Mouse (Mus musculus) testis, postnatal 10 days (tissue): ENCODE results near the gene Maf.

ENCODE experiments used
- DNase-seq: peaks from one replicate; pipeline ENCODE4 v3.0.0; 2021; ENCODE audit warnings: low spot score

Maf gene

DNA sequence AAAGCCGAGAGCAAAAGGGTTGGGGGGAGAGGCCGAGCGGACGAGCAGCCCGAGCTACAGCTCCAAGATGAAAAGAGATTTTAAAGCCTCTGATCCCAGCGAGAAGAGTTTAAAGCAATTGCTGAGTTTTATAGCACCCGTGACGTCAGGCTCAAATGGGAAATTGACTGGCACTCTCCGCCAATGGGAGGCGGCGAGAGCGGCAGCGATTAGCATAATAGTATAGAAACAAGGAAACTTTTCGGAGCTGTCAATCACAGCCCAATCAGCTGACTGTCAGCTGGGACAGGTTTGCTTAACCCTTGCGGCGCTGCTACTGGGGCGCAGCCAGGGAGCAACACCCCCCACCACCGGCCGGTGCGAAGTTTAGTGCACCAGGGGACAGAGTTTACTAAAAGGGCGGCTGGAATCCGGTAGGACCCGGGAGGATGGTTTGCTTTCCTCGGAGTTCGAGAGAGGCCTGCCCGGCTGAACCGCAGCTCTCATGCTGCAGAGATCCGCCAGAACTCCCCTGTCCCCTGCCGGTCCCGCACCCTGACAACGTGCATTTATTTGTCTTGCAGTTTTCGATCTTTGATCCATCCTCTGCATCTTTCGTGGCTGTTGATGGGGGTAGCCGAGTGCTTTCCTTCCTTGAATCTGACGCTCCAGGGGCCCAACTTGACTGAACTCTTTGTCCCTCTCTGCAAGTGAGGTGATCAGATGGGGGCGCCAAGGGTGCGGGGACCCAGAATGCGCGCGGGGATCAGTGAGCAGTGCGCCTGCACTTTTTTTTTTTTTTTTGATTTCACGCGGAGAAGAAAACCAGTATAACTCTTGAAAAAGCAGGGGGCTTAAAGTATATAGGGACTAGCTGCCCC, at the start of gene Maf:
Gene Maf, minus strand, starts transcription at position 64 of the 860 bp plus-strand sequence.
- peak; percentile 82 for DNase-seq

DNA sequence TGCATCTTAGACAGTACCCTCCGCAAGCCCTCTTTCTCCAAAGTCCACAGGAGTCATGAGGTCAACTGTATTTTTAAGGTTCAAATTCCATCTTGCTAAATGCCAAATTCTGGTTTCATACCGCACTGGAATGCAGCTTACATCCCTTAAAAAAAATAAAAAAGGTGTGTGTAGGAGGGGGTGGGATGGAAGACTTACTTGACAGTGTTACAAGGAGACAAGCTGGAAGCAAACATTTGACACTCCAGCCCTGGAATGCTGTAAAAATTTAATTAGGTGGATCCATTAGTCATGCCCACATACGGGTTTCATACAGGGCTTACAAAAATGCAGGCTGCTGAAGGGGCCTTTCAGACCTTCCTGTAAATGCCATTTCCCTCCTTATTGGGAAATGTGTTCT, 49.4 kb upstream of the Maf start:
- no peak for DNase-seq

DNA sequence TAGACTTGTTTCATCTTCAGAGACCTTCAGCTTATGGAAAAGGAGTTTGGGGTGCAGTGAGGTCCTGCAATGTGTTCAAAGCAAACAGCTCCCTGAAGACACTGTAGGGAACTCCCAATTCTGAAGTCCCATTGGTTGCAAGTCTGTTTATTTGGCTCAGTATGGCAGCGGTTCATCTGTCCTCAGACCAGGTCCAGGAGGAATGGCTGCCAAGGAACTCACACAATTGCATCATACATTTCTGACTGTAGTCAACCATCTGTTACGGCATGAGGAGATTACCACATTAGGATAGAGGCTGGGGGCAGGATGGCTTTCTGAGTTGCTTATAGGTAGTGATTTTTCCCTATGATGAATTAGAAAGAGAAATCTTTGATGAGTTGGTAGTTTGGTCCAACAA, 48.4 kb upstream of the Maf start:
- DNase-seq: no peak

GRCm38 (mm10) chr8:115754694-115755093, 47.1 kb upstream of the Maf start:
- no peak for DNase-seq

DNA sequence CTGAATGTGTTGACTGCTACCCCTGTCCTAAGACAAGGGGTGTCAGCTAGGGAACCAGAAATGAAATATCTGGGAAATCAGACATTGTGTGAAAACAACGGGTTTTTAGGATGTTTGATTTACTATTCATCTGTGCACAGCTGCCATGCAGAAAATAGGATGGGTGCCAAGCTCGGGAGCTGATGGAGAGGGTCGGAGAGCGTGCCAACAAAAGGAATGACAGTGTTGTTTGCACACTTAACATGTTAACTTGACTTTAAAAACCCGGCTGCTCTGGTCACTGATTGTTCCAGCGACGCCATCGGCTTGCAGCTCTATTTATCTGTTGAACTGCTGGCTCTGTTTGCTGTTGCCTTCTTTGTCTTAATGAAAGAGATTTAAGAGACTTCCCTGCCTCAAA, 46.2 kb upstream of the Maf start:
- DNase-seq: no peak

DNA sequence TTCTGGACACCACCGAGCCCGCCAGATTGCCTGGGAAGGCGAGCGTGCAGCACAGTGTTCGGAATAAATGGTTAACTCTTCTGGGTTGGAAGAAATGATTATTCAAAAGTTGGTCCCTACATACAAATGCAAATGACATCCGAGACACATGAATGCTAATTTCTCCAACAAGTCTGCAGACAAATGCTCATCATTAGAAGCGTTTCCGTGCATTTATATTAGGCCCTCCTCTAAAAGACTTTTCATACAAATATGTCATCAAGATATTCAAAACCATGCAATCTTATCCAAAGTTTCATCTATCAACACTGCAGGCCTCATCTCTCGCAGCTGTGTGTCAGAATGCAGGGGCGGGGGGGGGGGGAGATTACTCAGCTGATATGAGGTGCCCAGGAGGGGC, 39.8 kb upstream of the Maf start:
- DNase-seq: no peak

DNA sequence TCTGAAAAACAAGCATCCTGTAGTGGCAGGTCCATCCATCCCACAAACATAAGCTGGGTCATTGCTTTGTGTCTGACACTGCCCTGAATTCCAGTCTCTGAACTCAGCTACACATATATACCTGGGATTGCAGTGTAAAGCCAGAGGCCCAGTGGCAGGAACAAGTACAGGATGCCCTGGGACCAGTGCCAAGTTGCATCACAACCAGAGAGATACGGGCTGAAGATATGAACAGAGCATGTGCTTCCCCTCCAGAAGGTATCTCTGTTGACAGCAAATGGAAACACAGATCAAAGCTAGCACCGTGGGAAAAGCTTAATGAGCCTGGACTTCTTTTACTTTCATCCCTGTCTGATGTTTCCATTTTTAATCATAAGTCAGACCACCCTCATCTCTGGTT, 38.1 kb upstream of the Maf start:
- DNase-seq: peak; percentile 43

GRCm38 (mm10) chr8:115743441-115743840, 35.8 kb upstream of the Maf start:
- no peak for DNase-seq

DNA sequence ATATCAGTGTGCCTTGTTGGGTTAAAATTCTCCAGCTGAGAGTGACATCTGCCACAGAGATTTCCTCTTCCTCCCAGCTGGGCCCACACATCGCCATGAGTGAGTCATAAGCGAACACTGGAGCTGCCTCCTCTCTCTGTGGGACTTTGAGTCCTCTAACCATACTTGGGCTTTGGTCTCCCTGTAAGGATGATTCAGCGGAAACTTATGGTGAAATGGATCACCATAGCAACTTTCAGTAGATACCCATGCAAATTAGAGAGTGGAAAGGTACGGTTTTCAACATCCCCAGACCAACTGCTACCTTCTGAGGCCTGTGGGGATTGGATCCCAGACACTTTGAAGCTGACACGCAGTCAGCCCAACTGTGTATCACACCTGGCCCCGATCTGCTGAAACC, 35.1 kb upstream of the Maf start:
- no peak for DNase-seq

DNA sequence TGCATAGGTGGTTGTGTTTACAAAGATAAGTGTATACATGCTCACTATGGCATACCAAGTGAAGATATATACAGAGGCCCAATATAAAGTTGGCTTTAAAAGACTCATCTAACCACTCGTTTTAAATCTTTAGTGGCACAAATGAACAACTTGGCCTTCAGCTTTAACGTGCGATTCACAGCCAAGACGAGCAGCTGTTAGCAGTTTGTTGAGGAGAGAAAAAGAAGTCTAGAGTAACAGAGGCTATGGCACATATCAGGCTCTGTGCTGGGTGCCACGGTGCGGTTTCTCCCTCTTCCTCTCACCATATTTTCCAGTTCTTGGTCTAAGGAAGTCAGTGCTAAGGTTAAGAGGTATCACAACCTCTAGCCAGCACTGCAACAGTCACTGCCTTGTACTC, 34.4 kb upstream of the Maf start:
- DNase-seq: no peak

GRCm38 (mm10) chr8:115739756-115740155, 32.2 kb upstream of the Maf start:
- no peak for DNase-seq

GRCm38 (mm10) chr8:115732401-115732800, 24.8 kb upstream of the Maf start:
- DNase-seq: no peak

GRCm38 (mm10) chr8:115726807-115727206, 19.2 kb upstream of the Maf start:
- DNase-seq: peak; percentile 12

DNA sequence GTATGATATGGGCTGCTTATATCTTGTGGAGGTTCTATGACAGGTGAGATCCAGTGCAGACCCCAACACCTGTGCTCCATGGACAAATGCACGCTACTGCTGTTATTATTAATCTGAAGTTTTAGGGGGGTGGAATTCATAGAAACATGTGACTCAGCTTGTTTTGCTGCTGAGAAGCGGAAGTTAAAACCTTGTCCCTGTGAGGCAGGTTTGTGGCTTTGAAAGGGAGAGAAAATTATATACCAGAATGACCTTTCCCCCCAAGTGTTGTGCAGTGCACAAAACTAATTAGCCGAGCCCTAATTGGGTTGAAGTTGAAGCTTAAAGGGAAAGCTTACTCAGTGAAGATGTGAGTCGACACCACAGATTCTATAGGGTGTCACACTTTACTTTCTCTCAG, 18.6 kb upstream of the Maf start:
- DNase-seq: no peak

DNA sequence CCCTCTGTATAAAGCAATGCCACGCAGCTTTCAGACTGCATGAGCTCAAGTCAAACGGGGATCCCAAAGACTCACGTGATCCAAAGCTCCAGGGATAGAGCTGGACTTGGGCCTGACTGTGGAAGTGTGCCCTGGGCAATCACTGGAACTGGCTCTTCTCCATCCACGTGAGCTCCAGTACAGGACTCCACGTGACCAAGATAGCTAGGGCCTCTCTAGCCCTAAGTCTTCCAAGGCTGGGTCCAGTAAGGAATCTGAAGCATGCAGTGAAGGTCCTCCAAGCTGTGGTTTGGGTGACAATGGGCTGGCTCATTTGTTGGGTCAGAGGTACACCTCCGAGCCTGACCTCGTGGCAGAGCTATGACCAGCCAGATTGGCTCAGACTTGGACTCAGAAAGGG, 11.5 kb upstream of the Maf start:
- DNase-seq: peak; percentile 43

GRCm38 (mm10) chr8:115718621-115719020, 11.0 kb upstream of the Maf start:
- no peak for DNase-seq

DNA sequence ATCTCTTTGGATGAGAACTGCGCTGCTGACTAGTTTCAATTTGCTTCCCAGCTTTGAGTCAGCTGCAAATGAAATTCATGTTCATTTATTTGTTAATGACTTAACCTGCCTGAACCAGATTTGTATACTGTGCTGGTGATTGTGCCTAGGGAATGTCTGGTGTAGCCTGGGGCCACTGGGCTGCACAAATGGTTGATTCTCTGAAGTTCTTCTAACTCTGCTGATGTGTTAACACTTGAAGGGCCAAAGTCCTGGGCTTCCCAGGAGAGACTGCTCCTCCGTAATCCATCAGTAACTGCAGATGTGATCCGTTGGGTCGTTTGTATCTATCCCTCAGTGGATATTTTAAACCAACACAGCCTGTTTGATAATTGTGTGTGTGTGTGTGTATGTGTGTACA, 7.7 kb upstream of the Maf start:
- peak; percentile 12 for DNase-seq

DNA sequence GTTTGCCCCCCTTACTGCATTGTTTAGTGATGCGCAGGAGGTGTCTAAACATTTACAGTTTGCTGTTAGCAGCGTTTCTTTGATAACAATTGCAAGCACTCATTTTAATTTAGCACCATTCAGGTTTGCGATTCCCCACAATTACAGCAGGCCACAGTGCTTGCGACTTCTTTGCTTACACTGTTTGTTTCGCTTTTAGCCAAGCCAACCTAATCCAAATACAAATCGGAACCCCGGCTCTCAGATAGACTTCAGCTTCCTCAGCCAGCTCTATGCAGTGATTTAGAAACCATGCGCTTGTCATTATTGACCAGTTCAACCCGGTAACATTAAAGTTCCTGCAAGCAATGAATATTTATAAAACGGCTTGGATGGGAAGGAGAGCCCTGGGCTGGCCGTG, 3.5 kb upstream of the Maf start:
- no peak for DNase-seq

- no peak for DNase-seq
Observed at GRCm38 (mm10) chr8:115709931-115710330, 2.3 kb upstream of the Maf start.

GRCm38 (mm10) chr8:115708936-115709780, 1.6 kb upstream of the Maf start:
- DNase-seq: peak; percentile 91

DNA sequence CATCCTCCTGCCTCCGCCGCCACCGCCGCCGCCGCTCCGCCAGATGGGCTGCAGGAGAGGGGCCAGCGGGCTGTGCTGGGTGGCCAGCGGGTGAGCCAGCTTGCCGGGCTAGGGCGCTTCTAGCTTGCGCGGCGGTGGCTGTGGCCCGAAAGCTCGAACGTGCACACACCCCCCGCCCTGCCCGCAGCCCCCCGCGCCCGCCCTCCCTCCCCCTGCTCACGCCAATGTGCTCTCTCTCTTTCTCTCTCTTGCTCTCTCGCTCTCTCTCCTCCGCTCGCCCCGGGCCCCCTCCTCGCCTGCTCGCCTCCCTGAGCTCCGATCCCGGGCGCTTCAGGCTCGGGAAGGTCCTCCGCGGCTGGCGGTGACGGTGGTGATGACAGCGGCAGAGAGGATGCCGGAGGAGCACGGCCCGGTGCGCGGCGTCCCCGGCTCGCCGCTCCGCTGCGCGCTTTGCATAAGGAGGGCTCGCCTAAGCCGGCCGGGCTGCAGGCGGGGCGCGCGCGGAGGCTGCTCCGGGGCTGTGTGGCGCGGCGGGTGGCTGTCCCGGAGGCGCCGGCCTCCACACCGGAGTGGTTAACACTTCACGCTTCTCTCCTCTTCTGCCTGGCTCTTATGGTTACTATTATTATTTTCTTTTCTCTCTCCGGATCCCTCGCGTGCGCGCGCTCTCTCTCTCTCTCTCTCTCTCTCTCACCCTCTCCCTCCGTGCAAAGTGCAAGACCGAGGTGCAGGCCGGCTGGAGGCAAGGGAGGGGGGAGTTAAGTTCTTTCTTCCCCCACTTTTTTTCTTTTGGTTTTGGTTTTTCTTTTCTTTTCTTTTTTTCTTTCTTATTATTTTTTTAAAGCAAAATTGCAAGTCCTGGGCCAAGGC, 498 bp downstream of the Maf start:
- peak; percentile 76 for DNase-seq

DNA sequence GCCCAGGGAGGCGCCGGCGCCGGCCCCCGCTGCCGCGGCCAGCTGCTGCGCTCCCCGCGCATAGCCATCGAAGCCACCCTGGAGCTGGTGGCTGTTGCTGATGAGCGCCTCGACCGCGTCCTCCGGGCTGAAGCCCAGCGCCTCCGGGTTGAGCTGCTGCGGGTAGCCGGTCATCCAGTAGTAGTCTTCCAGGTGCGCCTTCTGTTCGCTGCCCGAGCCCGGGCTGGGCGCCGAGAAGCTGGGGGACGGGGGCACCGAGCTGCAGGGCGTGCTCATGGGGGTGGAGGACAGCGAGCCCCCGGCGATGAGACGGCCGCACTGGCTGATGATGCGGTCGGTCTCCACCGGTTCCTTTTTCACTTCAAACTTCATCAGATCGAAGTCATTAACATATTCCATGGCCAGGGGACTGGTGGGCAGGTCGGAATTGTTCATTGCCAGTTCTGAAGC, 1.2 kb downstream of the Maf start:
- peak; percentile 65 for DNase-seq
